In the genomic region with DNA sequence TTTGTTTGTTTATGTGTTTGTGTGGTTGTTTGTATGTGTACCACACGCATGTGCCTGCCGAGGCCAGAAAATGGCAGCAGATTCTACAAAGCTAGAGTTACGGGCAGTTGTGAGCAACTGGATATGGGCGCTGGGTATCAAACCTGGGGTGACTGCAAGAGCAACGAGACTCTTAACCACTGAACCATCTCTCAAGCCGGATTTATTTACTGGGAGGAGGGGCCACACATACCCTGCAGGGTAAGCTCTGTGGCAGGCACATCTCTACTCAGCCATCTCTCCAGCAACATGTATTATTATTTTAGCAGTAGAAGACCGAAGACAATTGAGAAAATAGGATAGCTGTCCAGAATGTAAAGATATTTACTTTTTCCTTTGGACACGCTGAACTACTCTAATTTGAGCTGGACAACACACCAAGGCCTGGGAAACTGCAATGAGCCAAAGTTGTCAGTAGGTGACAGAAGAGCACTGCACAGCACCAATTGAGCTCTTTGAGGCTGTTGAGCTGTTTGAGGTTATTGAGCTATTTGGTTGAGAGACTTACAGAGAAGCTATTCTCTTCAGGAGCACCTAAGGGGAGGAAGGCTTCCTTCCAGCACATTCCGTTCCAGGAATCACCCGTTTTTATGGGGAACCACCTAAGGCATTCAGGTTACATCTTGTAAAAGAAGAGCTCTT, we compare ENCODE assay signal across 8 mouse cellular contexts.
DNase-seq lines count a peak whose midpoint lies in the region; ATAC-seq lines count a peak whose summit lies in the region.
"Had no signal": no experiment of that assay in that cellular context is flagged by ENCODE, and none has a peak within 500 bp of the region (broad histone marks: within the 10 kb centered on the region; RNA-seq: fewer than 3 reads in every experiment).

No protein-coding gene starts in this region.

- no peak overlapping the region for H3K4me2 ChIP-seq in forebrain, embryonic 12.5 days
- no peak overlapping the region for H3K4me2 ChIP-seq in hindbrain, embryonic 11.5 days (replicated peaks; ENCODE audit: low read depth, low read length)

- H3K4me1 ChIP-seq in forebrain, embryonic 12.5 days: no peaks in the 10 kb centered on the region
- no peaks in the 10 kb centered on the region for H3K4me1 ChIP-seq in hindbrain, embryonic 11.5 days (replicated peaks; ENCODE audit: control insufficient read depth, insufficient read depth, low read length)

- WGBS in forebrain, embryonic 12.5 days: 66% methylated on average over 10 of the region's 10 CpGs
- 74% methylated on average over 10 of the region's 10 CpGs for WGBS in hindbrain, embryonic 11.5 days

- DNase-seq in NIH3T3 (ENCODE audit: low read depth): peak; percentile 83
- peak; percentile 41 for DNase-seq in c-Kit-positive CD71-negative TER-119-negative erythroid progenitor cells, embryonic 14.5 days (ENCODE audit: low read depth)
- peak; percentile 61 for DNase-seq in hindbrain, embryonic 11.5 days (ENCODE audit: low spot score)
- peak; percentile 42 for DNase-seq in layer of hippocampus, adult 9-11 months
- DNase-seq in lung, postnatal 4 days: peak; percentile 31 to 65
- DNase-seq in right cerebral cortex, postnatal 25 days: peak; percentile 58

- ATAC-seq in forebrain, embryonic 12.5 days (ENCODE audit: low FRiP score): peak; percentile 55; the same call in 1 of the 2 replicates
- peak; percentile 60; the same call in 1 of the 2 replicates for ATAC-seq in hindbrain, embryonic 11.5 days (ENCODE audit: low FRiP score)

- no peak overlapping the region for H3K4me3 ChIP-seq in forebrain, embryonic 12.5 days (replicated peaks)
- H3K4me3 ChIP-seq in hindbrain, embryonic 11.5 days (ENCODE audit: low read depth, low read length): no peak overlapping the region
- H3K4me3 ChIP-seq: megakaryocyte, embryonic 14.5 days had no signal

- no peaks in the 10 kb centered on the region for H3K36me3 ChIP-seq in forebrain, embryonic 12.5 days (replicated peaks)
- H3K36me3 ChIP-seq in hindbrain, embryonic 11.5 days (ENCODE audit: control insufficient read depth, insufficient read depth, low read length): no peaks in the 10 kb centered on the region

- H3K27me3 ChIP-seq in forebrain, embryonic 12.5 days: no peaks in the 10 kb centered on the region
- H3K27me3 ChIP-seq in hindbrain, embryonic 11.5 days (ENCODE audit: control insufficient read depth, insufficient read depth, low read length): no peaks in the 10 kb centered on the region
- H3K27me3 ChIP-seq: megakaryocyte, embryonic 14.5 days had no signal

- no peak overlapping the region for H3K9ac ChIP-seq in forebrain, embryonic 12.5 days
- no peak overlapping the region for H3K9ac ChIP-seq in hindbrain, embryonic 11.5 days (ENCODE audit: low read depth, low read length)

- no peak overlapping the region for H3K27ac ChIP-seq in forebrain, embryonic 12.5 days
- H3K27ac ChIP-seq in hindbrain, embryonic 11.5 days (ENCODE audit: low read depth, low read length): no peak overlapping the region

- no peaks in the 10 kb centered on the region for H3K9me3 ChIP-seq in forebrain, embryonic 12.5 days
- no peaks in the 10 kb centered on the region for H3K9me3 ChIP-seq in hindbrain, embryonic 11.5 days (ENCODE audit: control insufficient read depth, low read length)
- H3K9me3 ChIP-seq: megakaryocyte, embryonic 14.5 days had no signal
